Mouse (Mus musculus) stomach, embryonic 14.5 days (tissue): Measurements from ENCODE around the gene Gpr4. TPM values are rescaled to one million over a fixed set of nuclear protein-coding genes. Genes with fewer than 3 reads are reported as not detected.
A peak's percentile ranks its signal among the peaks of the same experiment; 100 is the strongest.

Experiments used
- ATAC-seq: fragments of 200-750 bp; cut with Nextera tagmentation; 2 replicates; pipeline ENCODE4 v1.8.0; 2017; ENCODE audit warnings: low read depth, moderate TSS enrichment; ENCODE audit not compliant: insufficient number of reproducible peaks, insufficient read depth, low FRiP score
- H3K27ac ChIP-seq: fragments of 300-500 bp; sonication (generic); 2 replicates; pipeline ENCODE4 v1.5.1; 2014; ENCODE audit warnings: mild to moderate bottlenecking, low read length, moderate library complexity, mixed read lengths
- H3K27me3 ChIP-seq: fragments of 300-500 bp; sonication (generic); 2 replicates; pipeline ENCODE4 v1.6.1; 2014; ENCODE audit warnings: low read length, control low read depth, mixed read lengths; ENCODE audit not compliant: control insufficient read depth, insufficient read depth
- H3K36me3 ChIP-seq: fragments of 300-500 bp; sonication (generic); 2 replicates; pipeline ENCODE4 v1.6.1; 2014; ENCODE audit warnings: mild to moderate bottlenecking, control low read depth, low read length, moderate library complexity, mixed read lengths; ENCODE audit not compliant: control insufficient read depth, insufficient read depth
- H3K4me1 ChIP-seq: fragments of 300-500 bp; sonication (generic); 2 replicates; pipeline ENCODE4 v1.6.1; 2014; ENCODE audit warnings: low read length, control low read depth, mixed read lengths; ENCODE audit not compliant: control insufficient read depth, insufficient read depth
- H3K4me2 ChIP-seq: fragments of 300-500 bp; sonication (generic); replicated peaks from 2 replicates; pipeline ENCODE4 v1.6.1; 2014; ENCODE audit warnings: low read depth, low read length, control low read depth
- H3K4me3 ChIP-seq: fragments of 300-500 bp; sonication (generic); 2 replicates; pipeline ENCODE4 v1.5.1; 2014; ENCODE audit warnings: low read depth, low read length, control low read depth
- H3K9ac ChIP-seq: fragments of 300-500 bp; sonication (generic); replicated peaks from 2 replicates; pipeline ENCODE4 v1.6.1; 2014; ENCODE audit warnings: low read depth, mild to moderate bottlenecking, control low read depth, low read length, moderate library complexity, mixed read lengths
- H3K9me3 ChIP-seq: fragments of 300-500 bp; sonication (generic); 2 replicates; pipeline ENCODE4 v1.6.1; 2016; ENCODE audit warnings: low read depth, low read length, control low read depth; ENCODE audit not compliant: control insufficient read depth
- WGBS: fragments of 180-500 bp; shearing (Covaris S2); extraction: QIAGEN DNeasy Blood & Tissue Kit; methylation state at CpG from one replicate; pipeline ENCODE4 v1.1.7; 2014; 5-methylcytosine and 5-hydroxymethylcytosine counted together
- polyA plus RNA-seq: library from polyadenylated mRNA; unstranded; fragments of >200 nt; fragmentation: Nextera tagmentation; extraction: Ambion mirVana; gene quantifications from 2 replicates; pipeline ENCODE4 v1.2.1, GENCODE M21; 2014

Gpr4 gene
- polyA plus RNA-seq, 1 experiment from 2014 or later = 1.4 TPM

- Histone ChIP-seq H3K27me3 (no peaks in the 10 kb centered on the region), H3K36me3 (peaks cover 6% of the 10 kb centered on the region; the same call in 1 of the 2 replicates), H3K4me1 (no peaks in the 10 kb centered on the region), H3K9ac (no peak overlapping the region), H3K9me3 (no peaks in the 10 kb centered on the region), H3K27ac (no peak overlapping the region), H3K4me2 (no peak overlapping the region), H3K4me3 (no peak overlapping the region)
- 65% methylated on average over 15 of the region's 15 CpGs for WGBS
- peak; percentile 61; the same call in 1 of the 2 replicates for ATAC-seq
Observed at GRCm38 (mm10) chr7:19201660-19202059, 10.7 kb upstream of the Gpr4 start.

GRCm38 (mm10) chr7:19202065-19202850 lies 10.1 kb upstream of the Gpr4 start:
- Histone ChIP-seq H3K27me3 (no peaks in the 10 kb centered on the region), H3K9ac (no peak overlapping the region), H3K4me2 (no peak overlapping the region), H3K4me1 (no peaks in the 10 kb centered on the region), H3K9me3 (no peaks in the 10 kb centered on the region), H3K36me3 (peaks cover 6% of the 10 kb centered on the region; the same call in 1 of the 2 replicates), H3K27ac (no peak overlapping the region), H3K4me3 (no peak overlapping the region)
- ATAC-seq = peak; percentile 28; the same call in 1 of the 2 replicates
- WGBS = 53% methylated on average over 15 of the region's 15 CpGs

GRCm38 (mm10) chr7:19208201-19208910 lies 4.0 kb upstream of the Gpr4 start:
- no peaks in the 10 kb centered on the region; the same call in 1 of the 2 replicates for H3K36me3 ChIP-seq
- peaks cover 6% of the 10 kb centered on the region; the same call in 1 of the 2 replicates for H3K4me1 ChIP-seq
- 81% methylated on average over 13 of the region's 13 CpGs for WGBS
- no peak overlapping the region for H3K4me3 ChIP-seq
- H3K9me3 ChIP-seq = no peaks in the 10 kb centered on the region
- H3K4me2 ChIP-seq = no peak overlapping the region
- H3K9ac ChIP-seq = no peak overlapping the region
- no peak overlapping the region for H3K27ac ChIP-seq
- ATAC-seq = no peak
- H3K27me3 ChIP-seq = no peaks in the 10 kb centered on the region

- Histone ChIP-seq H3K4me2 (no peak overlapping the region), H3K27me3 (no peaks in the 10 kb centered on the region), H3K4me1 (peaks cover 6% of the 10 kb centered on the region; the same call in 1 of the 2 replicates), H3K9ac (no peak overlapping the region), H3K27ac (no peak overlapping the region), H3K36me3 (no peaks in the 10 kb centered on the region), H3K4me3 (no peak overlapping the region), H3K9me3 (no peaks in the 10 kb centered on the region)
- WGBS = 47% methylated on average over 7 of the region's 7 CpGs
- ATAC-seq = no peak
Observed at GRCm38 (mm10) chr7:19208944-19209472, 3.3 kb upstream of the Gpr4 start.

- Histone ChIP-seq H3K27me3 (no peaks in the 10 kb centered on the region), H3K9me3 (no peaks in the 10 kb centered on the region), H3K9ac (no peak overlapping the region), H3K27ac (no peak overlapping the region), H3K4me2 (no peak overlapping the region), H3K4me1 (peaks cover 6% of the 10 kb centered on the region; the same call in 1 of the 2 replicates), H3K4me3 (no peak overlapping the region), H3K36me3 (no peaks in the 10 kb centered on the region)
- ATAC-seq = no peak
- 85% methylated on average over 4 of the region's 4 CpGs for WGBS
Observed at GRCm38 (mm10) chr7:19209494-19209893, 2.8 kb upstream of the Gpr4 start.

GRCm38 (mm10) chr7:19210010-19210409 lies 2.3 kb upstream of the Gpr4 start:
- Histone ChIP-seq H3K27me3 (no peaks in the 10 kb centered on the region), H3K4me2 (no peak overlapping the region), H3K27ac (no peak overlapping the region), H3K9ac (no peak overlapping the region), H3K4me3 (no peak overlapping the region), H3K9me3 (no peaks in the 10 kb centered on the region), H3K4me1 (peaks cover 6% of the 10 kb centered on the region; the same call in 1 of the 2 replicates), H3K36me3 (no peaks in the 10 kb centered on the region)
- 92% methylated on average over 5 of the region's 5 CpGs for WGBS
- no peak for ATAC-seq

GRCm38 (mm10) chr7:19211041-19211675 lies 1.2 kb upstream of the Gpr4 start:
- no peak for ATAC-seq
- WGBS = 64% methylated on average over 5 of the region's 5 CpGs
- Histone ChIP-seq H3K27me3 (no peaks in the 10 kb centered on the region), H3K9me3 (no peaks in the 10 kb centered on the region), H3K4me1 (peaks cover 6% of the 10 kb centered on the region; the same call in 1 of the 2 replicates), H3K9ac (no peak overlapping the region), H3K27ac (no peak overlapping the region), H3K36me3 (no peaks in the 10 kb centered on the region), H3K4me2 (no peak overlapping the region), H3K4me3 (no peak overlapping the region)

- H3K36me3 ChIP-seq = no peaks in the 10 kb centered on the region
- H3K4me3 ChIP-seq = no peak overlapping the region
- no peak overlapping the region for H3K9ac ChIP-seq
- no peak overlapping the region for H3K4me2 ChIP-seq
- 57% methylated on average over 2 of the region's 2 CpGs for WGBS
- H3K4me1 ChIP-seq = peaks cover 6% of the 10 kb centered on the region; the same call in 1 of the 2 replicates
- no peak overlapping the region for H3K27ac ChIP-seq
- no peak for ATAC-seq
- no peaks in the 10 kb centered on the region for H3K9me3 ChIP-seq
- no peaks in the 10 kb centered on the region for H3K27me3 ChIP-seq
Observed at GRCm38 (mm10) chr7:19213385-19213784, 1.0 kb downstream of the Gpr4 start.
